ENCODE assay signal across 14 mouse cellular contexts in genomic region chr13:102583984-102584645, GRCm38 (mm10).
DNase-seq lines count a peak whose midpoint lies in the region; ATAC-seq and TF ChIP-seq lines count a peak whose summit lies in the region.
"Had no signal": no experiment of that assay in that cellular context is flagged by ENCODE, and none has a peak within 500 bp of the region (broad histone marks: within the 10 kb centered on the region; RNA-seq: fewer than 3 reads in every experiment).

No protein-coding gene starts in this region.

- no peak overlapping the region for H3K9ac ChIP-seq in heart, embryonic 13.5 days
- H3K9ac ChIP-seq in midbrain, postnatal 0 days (replicated peaks; ENCODE audit: low read length, poor library complexity, severe bottlenecking) = no peak overlapping the region
- H3K9ac ChIP-seq in midbrain, embryonic 14.5 days (replicated peaks; ENCODE audit: low read length) = no peak overlapping the region

- DNase-seq in heart, postnatal 36 days = no peak
- peak; percentile 25 for DNase-seq in midbrain, postnatal 0 days (ENCODE audit: low spot score)
- DNase-seq in midbrain, embryonic 14.5 days = no peak
- DNase-seq in fibroblast of lung, adult 2 months (ENCODE audit: low read depth) = peak; percentile 86
- DNase-seq in left cerebral cortex, postnatal 36 days (ENCODE audit: low spot score in 2 of 2) = no peak
- DNase-seq in left cerebral cortex, postnatal 25 days (ENCODE audit: low spot score in 2 of 2) = no peak
- DNase-seq: cerebellum, adult 11 months; gastrocnemius, postnatal 25 days; retina, postnatal 1 day had no signal

- peaks cover 26% of the 10 kb centered on the region for H3K4me1 ChIP-seq in heart, embryonic 13.5 days
- no peaks in the 10 kb centered on the region for H3K4me1 ChIP-seq in midbrain, postnatal 0 days (ENCODE audit: insufficient read depth, low read length)
- H3K4me1 ChIP-seq in midbrain, embryonic 14.5 days (ENCODE audit: control insufficient read depth, insufficient read depth, low read length) = no peaks in the 10 kb centered on the region; the same call in 1 of the 2 replicates
- H3K4me1 ChIP-seq in olfactory bulb, adult 2 months (ENCODE audit: control insufficient read depth, insufficient read depth, low read length) = no peaks in the 10 kb centered on the region

- no peaks in the 10 kb centered on the region for H3K9me3 ChIP-seq in heart, embryonic 13.5 days
- no peaks in the 10 kb centered on the region for H3K9me3 ChIP-seq in midbrain, postnatal 0 days (ENCODE audit: low read length)
- H3K9me3 ChIP-seq in midbrain, embryonic 14.5 days (ENCODE audit: control insufficient read depth, low read length) = no peaks in the 10 kb centered on the region
- H3K9me3 ChIP-seq: embryonic facial prominence, embryonic 10.5 days had no signal

- TF ChIP-seq CTCF in midbrain, postnatal 0 days (IDR thresholded peaks at IDR 0.05) = no peak
- TF ChIP-seq CTCF in olfactory bulb, adult 2 months (IDR thresholded peaks at IDR 0.05; ENCODE audit: insufficient read depth, low read depth, low read length) = no peak

- 54% methylated on average over 12 of the region's 12 CpGs for WGBS in heart, embryonic 13.5 days
- WGBS in midbrain, postnatal 0 days = 87% methylated on average over 12 of the region's 12 CpGs
- 88% methylated on average over 12 of the region's 12 CpGs for WGBS in midbrain, embryonic 14.5 days
- WGBS in olfactory bulb, adult 2 months = 53% methylated on average over 12 of the region's 12 CpGs

- no peak for ATAC-seq in heart, embryonic 13.5 days (ENCODE audit: extremely low read depth, insufficient number of reproducible peaks, low FRiP score, low TSS enrichment)
- ATAC-seq in midbrain, postnatal 0 days (ENCODE audit: low FRiP score) = no peak
- ATAC-seq in midbrain, embryonic 14.5 days (ENCODE audit: low FRiP score, low TSS enrichment) = no peak
- ATAC-seq: activated CD4-positive, CD25-positive, alpha-beta regulatory T cell, adult 4 months; forebrain, embryonic 14.5 days had no signal

- 0 out of 2 replicates have a peak overlapping the region, but pooled peaks have one; percentile 13 for H3K27ac ChIP-seq in heart, embryonic 13.5 days (replicated peaks)
- H3K27ac ChIP-seq in midbrain, postnatal 0 days (ENCODE audit: low read depth, low read length) = no peak overlapping the region
- H3K27ac ChIP-seq in midbrain, embryonic 14.5 days (replicated peaks; ENCODE audit: low read depth, low read length) = no peak overlapping the region
- peak overlapping the region; percentile 33 for H3K27ac ChIP-seq in olfactory bulb, adult 2 months (ENCODE audit: insufficient read depth, low read depth, low read length)
- H3K27ac ChIP-seq: embryonic facial prominence, embryonic 10.5 days had no signal

- no peak overlapping the region for H3K4me3 ChIP-seq in heart, embryonic 13.5 days
- H3K4me3 ChIP-seq in midbrain, postnatal 0 days (ENCODE audit: low read depth, low read length) = no peak overlapping the region
- no peak overlapping the region for H3K4me3 ChIP-seq in midbrain, embryonic 14.5 days (replicated peaks; ENCODE audit: low read depth, low read length)
- no peak overlapping the region for H3K4me3 ChIP-seq in olfactory bulb, adult 2 months (ENCODE audit: insufficient read depth, low read depth, low read length)
- H3K4me3 ChIP-seq: embryonic facial prominence, embryonic 10.5 days had no signal

- H3K36me3 ChIP-seq in heart, embryonic 13.5 days = no peaks in the 10 kb centered on the region
- no peaks in the 10 kb centered on the region for H3K36me3 ChIP-seq in midbrain, postnatal 0 days (ENCODE audit: insufficient read depth, low read length)
- H3K36me3 ChIP-seq in midbrain, embryonic 14.5 days (ENCODE audit: control insufficient read depth, insufficient read depth, low read length) = no peaks in the 10 kb centered on the region
- H3K36me3 ChIP-seq: embryonic facial prominence, embryonic 10.5 days had no signal

- no peak for TF ChIP-seq POLR2A in olfactory bulb, adult 2 months (IDR thresholded peaks at IDR 0.05; ENCODE audit: insufficient read depth, low read depth, low read length)

- H3K4me2 ChIP-seq in heart, embryonic 13.5 days = no peak overlapping the region
- H3K4me2 ChIP-seq in midbrain, postnatal 0 days (ENCODE audit: low read depth, low read length, poor library complexity, severe bottlenecking) = no peak overlapping the region
- H3K4me2 ChIP-seq in midbrain, embryonic 14.5 days (ENCODE audit: low read length) = no peak overlapping the region

- intact Hi-C loops in heart, postnatal 36 days (cut with DNase I) = no loop called here
- intact Hi-C loops in left cerebral cortex, postnatal 36 days (cut with DNase I) = no loop called here
- intact Hi-C loops in left cerebral cortex, postnatal 25 days (cut with DNase I) = no loop called here

- H3K27me3 ChIP-seq in heart, embryonic 13.5 days (replicated peaks) = no peaks in the 10 kb centered on the region; the same call in 1 of the 2 replicates
- no peaks in the 10 kb centered on the region for H3K27me3 ChIP-seq in midbrain, postnatal 0 days (ENCODE audit: insufficient read depth, low read length)
- H3K27me3 ChIP-seq in midbrain, embryonic 14.5 days (ENCODE audit: control insufficient read depth, insufficient read depth, low read length) = no peaks in the 10 kb centered on the region

Comparison
In these comparisons a context has a peak if more than half of its experiments do, and no peak if none do; other contexts are left out.
1. DNase-seq: peak in midbrain, postnatal 0 days (single experiment) and fibroblast of lung, adult 2 months (single experiment); none in heart, postnatal 36 days (0 of 2), midbrain, embryonic 14.5 days (single experiment), left cerebral cortex, postnatal 36 days (0 of 2) and left cerebral cortex, postnatal 25 days (0 of 2).
2. H3K27ac ChIP-seq: peak in heart, embryonic 13.5 days (single experiment) and olfactory bulb, adult 2 months (single experiment); none in midbrain, postnatal 0 days (single experiment) and midbrain, embryonic 14.5 days (single experiment).